Mouse (Mus musculus) embryonic stem cell, embryonic (primary cell): ENCODE measurements around the gene Gm10577.

Experiments used
- CTCF ChIA-PET, 4 experiments: fragments of 300-600 bp in 2 of 4; fragments of 350-600 bp in 2 of 4; sonication (Branson Sonifier 250); formaldehyde crosslinking; loops; one replicate each; lab custom pipeline; 2022; ENCODE audit warnings: inconsistent platforms in 2 of 4; lab: Charles Lee
- POLR2A ChIA-PET, 4 experiments: fragments of 300-600 bp in 2 of 4; fragments of 350-600 bp in 2 of 4; sonication (Branson Sonifier 250); formaldehyde crosslinking; loops; one replicate each; lab custom pipeline; 2022; ENCODE audit warnings: antibody characterized with exemption in 4 of 4, inconsistent platforms in 1 of 4; lab: Charles Lee

Gene Gm10577

DNA sequence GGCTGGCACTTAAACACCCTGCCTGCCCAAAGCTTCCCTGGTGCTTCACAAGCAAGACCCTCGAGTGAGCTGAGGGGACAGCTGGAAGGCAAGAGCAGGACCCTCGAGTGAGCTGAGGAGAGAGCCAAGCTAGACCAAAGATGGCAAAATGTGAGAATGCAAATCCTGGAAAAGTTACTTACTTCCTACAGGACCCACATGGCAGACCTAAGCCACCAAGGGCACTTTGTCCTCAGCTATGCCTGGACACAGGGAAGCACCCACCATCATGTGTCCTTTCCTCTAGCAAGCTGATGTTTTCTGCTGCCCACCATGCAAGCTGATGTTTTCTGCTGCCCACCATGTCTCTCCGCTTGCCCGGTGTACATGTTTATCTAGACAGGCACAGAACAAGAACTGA is at the start of gene Gm10577:
Gene Gm10577, minus strand, starts transcription at position 101 of the 400 bp plus-strand sequence.
- ChIA-PET POLR2A (no interaction called here), CTCF (interaction anchor here in 1 of 4 experiments (0.5 kb wide), 1 partner anchor 64 kb away, joined by 3 read pairs; no protein-coding TSS in a partner anchor)

DNA sequence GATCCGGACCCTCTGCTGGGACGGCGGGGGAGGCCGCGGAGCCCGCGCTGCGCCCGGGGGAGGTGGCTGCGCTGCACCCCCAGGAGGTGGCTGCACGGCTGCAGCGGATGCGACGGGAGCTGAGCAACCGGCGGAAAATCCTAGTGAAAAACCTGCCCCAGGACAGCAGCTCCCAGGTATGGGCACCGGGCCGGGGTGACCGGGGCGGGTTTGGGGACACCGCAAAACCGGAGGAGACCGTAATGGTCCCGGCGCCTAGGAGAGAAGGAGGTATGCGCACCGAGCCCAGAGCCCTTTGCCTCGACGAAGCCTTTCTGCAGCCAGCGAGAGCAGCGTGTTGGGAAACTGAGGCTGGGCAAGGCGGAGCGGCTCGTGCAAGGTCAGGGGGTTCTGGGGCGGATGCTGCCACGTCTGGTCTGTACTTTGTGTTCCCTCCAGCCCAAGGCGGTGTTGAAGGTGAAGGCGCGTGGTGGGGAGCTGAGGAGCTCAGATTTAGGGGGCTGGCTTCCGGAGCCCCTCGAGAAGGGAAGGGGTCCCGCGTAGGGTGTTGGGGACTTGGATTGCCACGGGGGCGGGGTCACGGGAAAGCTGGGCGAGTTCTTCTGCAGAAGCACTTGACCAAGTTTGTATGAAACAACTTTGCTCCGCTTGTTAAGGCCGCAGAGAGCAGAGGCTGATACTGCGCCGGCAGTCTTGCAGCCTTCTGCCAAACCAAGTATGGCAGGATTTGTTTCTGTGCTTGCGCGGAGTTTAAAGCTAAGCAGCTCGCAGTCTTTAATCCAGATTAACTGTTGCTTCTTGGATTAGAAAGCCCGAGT is 48.9 kb upstream of the Gm10577 start:
- ChIA-PET POLR2A (interaction anchor here in 3 of 4 experiments (0.6 to 1.4 kb wide), 5 partner anchors 11 to 291 kb away, joined by 3 to 6 read pairs (median 3); partner anchors contain the start of gene Jak1 (in 1 of the 3)), CTCF (interaction anchor here in 1 of 4 experiments (0.9 kb wide), 1 partner anchor 99 kb away, joined by 3 read pairs; no protein-coding TSS in a partner anchor)

DNA sequence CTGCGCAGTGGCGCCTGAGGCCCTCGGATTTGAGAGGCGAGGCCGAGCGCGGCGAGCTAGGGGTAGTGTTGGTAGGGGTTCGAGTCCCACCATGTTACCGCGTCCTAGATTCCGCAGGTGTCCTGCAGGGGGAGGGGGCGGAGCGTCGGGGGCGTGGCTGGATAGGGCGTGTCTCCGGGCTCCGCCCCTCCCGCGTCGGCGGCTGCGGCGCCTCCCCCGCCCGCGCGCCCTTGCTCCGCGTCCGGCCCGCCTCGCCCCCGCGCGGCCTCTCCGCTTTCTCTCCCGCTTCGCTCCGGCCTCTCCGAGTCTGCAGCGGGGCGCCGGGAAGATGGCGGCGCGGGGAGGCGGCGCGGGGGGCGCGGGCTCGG is 48.3 kb upstream of the Gm10577 start, which contains the start of gene Raver2:
Gene Raver2, plus strand, starts transcription at position 198 of the 368 bp plus-strand sequence.
- CTCF ChIA-PET, result interaction anchor here in 1 of 4 experiments (0.9 kb wide), 1 partner anchor 99 kb away, joined by 3 read pairs; no protein-coding TSS in a partner anchor
- POLR2A ChIA-PET, result interaction anchor here in 2 of 4 experiments (0.6 to 1.4 kb wide), 3 partner anchors 28 to 290 kb away, joined by 3 read pairs; no protein-coding TSS in a partner anchor

DNA sequence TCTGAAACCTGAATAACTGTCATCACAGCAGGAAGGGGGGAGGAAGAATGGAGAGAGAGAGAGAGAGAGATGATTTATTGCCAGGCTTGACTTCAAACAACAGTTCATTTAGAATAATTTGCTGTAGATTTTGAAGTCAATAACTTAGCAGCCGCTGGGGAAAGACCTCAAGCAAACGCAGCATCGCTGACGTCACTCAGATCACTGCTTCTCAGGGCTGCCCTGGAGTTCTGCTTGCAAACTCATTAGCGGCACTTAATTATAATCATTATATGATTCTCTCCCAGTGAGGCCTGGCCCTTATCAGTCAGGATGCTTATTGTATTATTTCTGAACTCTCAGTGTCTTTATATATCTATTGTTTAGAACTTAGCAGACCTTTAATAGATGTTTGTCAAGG is 45.9 kb upstream of the Gm10577 start:
- POLR2A ChIA-PET, result no interaction called here
- CTCF ChIA-PET, result interaction anchor here in 2 of 4 experiments (0.7 kb wide), 2 partner anchors 98 to 272 kb away, joined by 4 to 5 read pairs; no protein-coding TSS in a partner anchor

DNA sequence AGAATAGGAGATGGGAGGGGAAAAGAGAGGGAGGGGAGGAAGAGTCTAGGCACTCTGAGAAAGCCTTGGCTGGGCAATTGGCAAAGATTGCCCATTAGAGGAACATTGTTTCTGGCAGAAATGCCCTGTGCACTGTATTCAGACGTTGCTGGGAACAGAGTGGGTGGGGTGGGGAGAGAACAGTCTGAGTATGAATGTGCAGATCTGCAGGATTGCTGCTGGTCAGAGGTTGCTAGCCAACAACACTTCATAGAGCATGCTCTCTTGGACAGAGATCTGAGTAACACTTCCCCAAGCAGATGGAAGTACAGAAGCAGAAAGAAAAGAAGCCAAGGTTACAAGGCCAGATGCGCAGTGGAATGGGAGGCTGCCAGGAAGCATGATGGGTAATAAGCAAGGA is 41.6 kb upstream of the Gm10577 start:
- ChIA-PET POLR2A (no interaction called here), CTCF (no interaction called here)

DNA sequence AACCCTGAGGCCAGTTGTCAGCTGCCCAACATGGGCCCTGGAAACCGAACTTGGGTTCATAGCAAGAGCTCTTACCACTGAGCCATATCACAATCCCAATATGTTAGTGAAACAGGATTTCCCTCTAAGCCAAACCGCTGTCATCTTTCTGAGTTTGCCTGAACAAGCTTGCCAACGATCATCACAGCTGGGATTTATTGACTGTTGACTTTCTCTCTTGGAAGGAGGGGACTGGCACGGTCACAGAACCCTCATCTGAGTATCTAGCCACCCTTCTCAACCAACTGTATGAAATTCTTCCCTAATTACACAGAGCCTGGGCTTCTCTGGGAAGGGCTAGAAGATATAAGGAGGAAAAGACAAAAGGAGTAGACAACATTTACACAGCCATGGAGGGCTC is 26.1 kb upstream of the Gm10577 start:
- POLR2A ChIA-PET, result interaction anchor here in 1 of 4 experiments (0.7 kb wide), 1 partner anchor 310 kb away, joined by 3 read pairs; no protein-coding TSS in a partner anchor
- CTCF ChIA-PET, result interaction anchor here in 2 of 4 experiments (0.8 kb wide), 2 partner anchors 287 to 1294 kb away, joined by 3 to 5 read pairs; no protein-coding TSS in a partner anchor

DNA sequence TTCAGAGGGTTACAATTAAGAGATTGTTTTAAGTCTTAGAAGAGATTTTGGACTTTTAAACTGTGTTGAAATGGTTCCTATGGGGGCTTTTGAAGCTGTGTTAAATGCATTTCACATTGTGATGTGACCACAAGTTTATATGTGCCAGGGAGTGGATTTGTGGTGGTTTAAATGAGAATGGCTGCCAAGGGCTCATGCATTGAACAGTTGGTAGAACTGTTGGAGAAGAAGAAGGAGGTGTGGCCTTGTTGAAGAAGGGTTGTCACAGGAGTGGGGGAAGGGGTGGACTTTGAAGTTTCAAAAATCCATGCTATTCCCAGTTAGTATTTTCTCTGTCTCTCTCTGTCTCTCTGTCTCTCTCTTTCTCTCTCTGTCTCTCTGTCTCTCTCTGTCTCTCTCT is 23.7 kb upstream of the Gm10577 start:
- ChIA-PET POLR2A (no interaction called here), CTCF (no interaction called here)

DNA sequence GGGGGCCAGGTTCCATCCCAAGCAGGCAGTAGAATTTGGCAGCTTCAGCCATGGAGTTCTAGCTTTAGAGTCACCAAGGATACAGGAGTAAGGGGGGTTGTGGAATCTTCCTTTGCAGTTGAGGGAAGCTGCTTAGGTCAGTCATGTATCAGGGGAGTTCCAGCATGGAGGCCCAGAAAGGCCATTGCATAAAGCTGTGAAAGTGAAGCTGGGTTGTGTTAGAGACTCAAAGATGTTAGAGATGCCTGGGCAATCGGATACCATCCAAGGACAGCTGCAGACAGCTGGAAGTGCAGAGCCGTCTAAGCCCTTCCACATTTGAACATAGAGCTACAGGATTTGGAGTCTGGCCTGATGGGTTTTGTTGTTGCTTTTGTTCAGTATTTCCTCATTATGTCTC is 23.2 kb upstream of the Gm10577 start:
- POLR2A ChIA-PET, result no interaction called here
- CTCF ChIA-PET, result no interaction called here

DNA sequence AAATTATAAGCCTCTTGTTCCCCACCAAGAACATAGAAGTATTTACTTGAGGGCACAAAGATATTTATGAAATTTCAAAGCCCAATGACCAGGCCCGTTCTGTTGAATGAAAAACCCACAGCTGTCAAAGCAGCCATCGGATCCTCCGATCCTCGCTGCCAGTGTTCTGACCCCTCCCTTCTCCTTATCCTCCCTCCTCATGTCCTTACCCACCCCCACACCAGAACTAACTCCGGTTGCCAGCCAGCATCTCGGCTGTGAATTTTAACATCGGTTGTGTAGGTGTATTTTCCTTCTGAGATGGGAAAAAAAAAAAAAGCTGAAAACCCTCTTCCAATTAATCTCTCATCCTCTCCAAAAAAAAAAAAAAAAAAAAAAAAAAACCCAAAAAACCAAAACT is 16.7 kb upstream of the Gm10577 start:
- POLR2A ChIA-PET, result interaction anchor here in 1 of 4 experiments (0.7 kb wide), 1 partner anchor 11 kb away, joined by 4 read pairs; no protein-coding TSS in a partner anchor
- CTCF ChIA-PET, result no interaction called here

DNA sequence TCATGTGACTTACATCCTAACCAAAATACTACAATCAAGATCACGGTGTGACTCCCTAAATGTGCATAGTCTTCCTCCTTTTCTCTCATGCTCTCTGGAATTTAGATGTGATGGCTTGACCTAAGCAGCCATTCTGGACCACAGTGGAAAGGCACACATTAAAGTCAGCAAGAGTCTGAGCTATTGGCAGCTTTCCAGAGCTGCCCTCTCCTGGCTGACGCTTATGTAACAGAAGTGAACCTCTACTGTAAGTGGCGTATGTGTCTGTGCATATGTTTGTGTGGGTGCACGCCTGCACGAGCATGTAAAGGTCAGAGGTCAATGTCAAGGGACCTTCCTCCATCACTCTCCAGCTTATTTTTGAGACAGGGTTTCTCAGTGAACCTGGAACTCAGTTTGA is 14.6 kb upstream of the Gm10577 start:
- ChIA-PET CTCF (no interaction called here), POLR2A (no interaction called here)

DNA sequence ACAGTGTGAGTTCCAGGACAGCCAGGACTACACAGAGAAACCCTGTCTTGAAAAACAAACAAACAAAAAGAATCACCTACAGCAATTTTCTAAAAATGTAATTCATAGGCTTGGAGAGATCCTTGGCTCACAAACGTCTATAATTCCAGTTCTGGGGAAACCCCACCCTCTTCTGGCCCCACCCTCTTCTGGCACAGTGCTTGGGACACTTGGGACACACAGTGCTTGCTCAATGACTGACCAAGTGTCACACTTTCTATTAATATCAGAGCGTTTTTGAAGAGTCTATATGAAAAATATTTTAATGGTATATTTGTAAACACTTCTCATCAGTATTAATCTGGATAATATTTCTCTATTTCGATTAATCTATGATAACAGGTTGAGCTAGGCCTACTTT is 12.6 kb upstream of the Gm10577 start:
- ChIA-PET CTCF (no interaction called here), POLR2A (no interaction called here)

DNA sequence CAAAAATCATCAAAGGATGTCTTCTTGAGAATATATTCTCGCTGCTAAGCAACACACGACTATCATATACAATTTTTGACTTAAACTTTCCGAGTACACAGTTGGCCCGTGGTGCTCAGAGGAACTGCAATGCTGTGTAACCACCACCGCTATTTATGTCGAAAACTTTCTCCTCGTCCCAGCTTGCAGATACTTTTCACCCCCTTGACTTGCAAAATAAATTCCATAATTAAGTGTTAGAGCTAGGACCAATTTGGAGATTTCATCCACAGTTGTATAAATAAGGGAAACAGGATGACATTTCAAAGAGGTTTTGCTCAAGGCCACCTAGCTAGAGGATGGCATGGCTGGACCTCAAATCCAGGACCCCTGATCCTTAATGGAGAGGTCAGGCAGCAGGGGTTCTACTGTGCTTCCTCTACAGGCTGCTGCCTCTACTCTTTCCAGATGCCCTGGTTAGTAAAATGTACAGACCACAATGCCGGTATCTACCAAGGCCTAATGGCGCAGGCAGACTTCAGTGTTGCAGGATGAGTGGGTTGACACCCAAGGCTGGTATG is 7.4 kb upstream of the Gm10577 start:
- ChIA-PET CTCF (no interaction called here), POLR2A (interaction anchor here in 1 of 4 experiments (0.6 kb wide), 1 partner anchor 13 kb away, joined by 7 read pairs; no protein-coding TSS in a partner anchor)

DNA sequence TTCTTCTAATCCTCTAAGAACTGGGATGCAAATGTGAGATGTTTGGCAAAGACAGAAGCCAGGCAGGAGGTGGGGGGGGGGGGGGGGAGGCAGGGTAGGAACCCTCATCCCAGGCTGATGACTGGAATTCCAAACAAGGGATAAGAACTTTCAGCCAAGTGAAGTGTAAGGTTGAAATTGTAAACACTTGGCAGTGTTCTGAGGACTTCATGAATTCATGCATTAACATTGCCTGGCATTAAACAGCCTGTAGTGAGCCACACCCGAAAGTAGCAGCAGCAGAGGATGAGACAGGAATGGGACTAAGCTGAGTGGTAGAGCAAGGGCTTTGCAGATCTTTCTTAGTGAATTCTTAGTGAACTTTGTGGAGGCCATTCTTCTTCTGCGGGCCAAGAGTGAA is 6.5 kb upstream of the Gm10577 start:
- POLR2A ChIA-PET, result no interaction called here

DNA sequence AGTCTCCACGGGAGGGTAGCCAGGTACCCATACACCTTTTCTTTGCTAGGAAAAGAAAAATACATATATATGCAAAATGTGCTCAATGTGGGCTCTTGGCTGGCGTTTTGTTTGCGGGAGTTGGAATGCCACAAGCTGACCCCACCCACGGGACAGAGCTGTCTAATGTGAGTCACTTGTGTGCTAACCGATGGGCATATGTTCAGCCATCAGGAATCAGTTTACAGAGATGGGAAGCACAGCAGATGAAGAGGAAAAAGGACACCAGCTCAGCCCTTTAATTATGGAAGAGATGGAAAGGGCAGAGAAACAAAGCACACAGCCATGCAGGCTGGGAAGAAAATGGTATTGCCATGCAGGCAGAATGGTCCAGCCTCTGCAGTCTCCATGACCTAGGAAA is 6.1 kb upstream of the Gm10577 start:
- ChIA-PET POLR2A (no interaction called here), CTCF (no interaction called here)

More for the DNA sequence above, 6.5 kb upstream of the Gm10577 start:
- CTCF ChIA-PET, result no interaction called here

DNA sequence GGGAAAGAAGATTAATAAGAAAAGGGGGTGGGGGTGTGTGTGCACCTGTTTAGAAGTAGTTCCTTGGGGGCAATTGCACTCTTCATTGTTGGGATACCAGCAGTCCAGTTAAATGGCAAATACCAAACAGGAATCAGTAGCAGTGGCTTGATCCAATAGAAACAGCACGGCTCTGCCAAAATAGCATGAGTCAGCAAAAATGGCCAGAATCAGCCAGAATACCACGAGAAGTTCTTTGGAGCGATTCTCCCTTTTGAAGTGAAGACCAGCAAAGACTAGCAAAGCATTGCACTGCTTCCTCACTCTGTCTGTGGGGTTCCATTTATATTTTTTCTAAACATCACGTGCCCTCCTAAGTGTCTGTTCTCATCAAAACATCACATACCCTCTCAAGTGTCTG is 2.7 kb downstream of the Gm10577 start:
- CTCF ChIA-PET, result no interaction called here
- POLR2A ChIA-PET, result no interaction called here

DNA sequence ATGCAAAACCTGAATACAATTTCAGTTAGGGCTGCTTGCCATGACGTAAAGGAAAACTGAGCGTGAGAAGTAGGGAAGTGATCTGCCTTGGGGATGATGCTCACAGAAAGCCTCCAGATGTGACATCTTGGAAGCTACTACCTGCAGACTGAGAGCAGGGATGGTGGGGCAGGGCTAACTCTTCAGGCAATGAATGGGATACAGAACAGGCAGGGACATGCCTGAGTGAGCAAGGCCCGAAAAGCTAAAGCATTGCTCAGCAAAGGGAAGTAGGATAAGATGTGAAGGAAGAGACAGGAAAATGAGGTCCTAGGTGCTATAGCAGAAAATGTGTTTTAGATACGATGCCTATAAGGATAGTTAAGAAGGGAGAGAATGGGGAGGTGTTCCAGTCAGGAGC is 11.4 kb downstream of the Gm10577 start:
- ChIA-PET POLR2A (interaction anchor here in 1 of 4 experiments (0.5 kb wide), 1 partner anchor 69 kb away, joined by 3 read pairs; no protein-coding TSS in a partner anchor), CTCF (interaction anchor here in 1 of 4 experiments (0.7 kb wide), 1 partner anchor 409 kb away, joined by 3 read pairs; no protein-coding TSS in a partner anchor)

DNA sequence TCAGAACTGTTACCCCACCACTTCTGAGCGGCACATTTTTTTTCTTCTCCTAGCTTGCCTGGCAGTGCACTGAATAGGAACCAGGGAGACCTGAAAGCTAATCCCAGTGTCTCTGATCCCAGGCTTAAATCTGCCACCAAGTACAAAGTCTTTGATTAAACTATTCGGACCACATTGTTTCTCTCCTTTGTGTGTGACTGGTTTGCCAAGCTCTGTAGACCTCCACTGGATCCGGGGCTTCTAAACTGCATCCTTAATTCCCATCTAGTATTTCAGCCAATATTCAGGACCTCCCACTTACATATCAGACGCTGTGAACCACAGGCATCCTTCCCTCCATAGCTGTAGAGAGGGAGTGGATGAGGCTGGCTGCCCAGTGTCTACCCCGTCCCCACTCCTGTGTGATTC is 12.1 kb downstream of the Gm10577 start:
- CTCF ChIA-PET, result no interaction called here
- POLR2A ChIA-PET, result no interaction called here

DNA sequence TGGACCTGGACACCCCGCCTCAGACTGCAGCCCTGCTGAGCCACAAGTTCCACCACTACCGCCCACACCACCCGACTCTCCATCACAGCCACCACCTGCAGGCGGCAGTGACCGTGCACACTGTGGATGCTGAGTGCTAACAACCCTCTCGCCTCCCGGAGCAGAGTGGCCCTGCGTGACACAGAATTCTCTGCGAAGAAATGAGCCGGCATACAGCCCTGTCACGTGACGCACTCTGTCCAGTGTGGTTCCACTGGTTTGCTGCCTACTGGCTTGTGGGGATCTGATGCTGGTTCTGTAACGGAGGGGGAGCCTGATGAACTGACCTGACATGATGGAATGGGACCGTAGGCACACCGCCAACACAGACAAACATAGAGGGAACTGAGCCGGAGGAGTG is 17.5 kb downstream of the Gm10577 start:
- ChIA-PET CTCF (no interaction called here), POLR2A (no interaction called here)

DNA sequence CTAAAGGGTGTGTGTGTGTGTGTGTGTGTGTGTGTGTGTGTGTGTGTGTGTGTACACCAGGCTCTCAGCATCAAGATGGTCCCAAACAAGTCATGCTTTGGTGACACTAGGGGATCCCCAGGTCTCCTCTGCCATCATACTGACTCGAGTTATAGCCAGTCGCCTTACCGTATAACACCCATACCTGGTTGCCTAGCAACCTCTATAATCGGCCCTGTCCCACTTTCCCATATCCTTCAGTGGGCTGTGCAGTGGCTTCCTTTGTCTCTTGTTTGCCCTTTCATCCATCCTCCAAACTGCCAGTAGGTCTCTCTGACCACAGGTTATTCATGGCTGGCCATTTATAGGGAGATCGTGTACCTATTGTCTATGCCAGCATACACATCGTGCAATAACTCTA is 19.4 kb downstream of the Gm10577 start:
- ChIA-PET CTCF (no interaction called here), POLR2A (no interaction called here)

DNA sequence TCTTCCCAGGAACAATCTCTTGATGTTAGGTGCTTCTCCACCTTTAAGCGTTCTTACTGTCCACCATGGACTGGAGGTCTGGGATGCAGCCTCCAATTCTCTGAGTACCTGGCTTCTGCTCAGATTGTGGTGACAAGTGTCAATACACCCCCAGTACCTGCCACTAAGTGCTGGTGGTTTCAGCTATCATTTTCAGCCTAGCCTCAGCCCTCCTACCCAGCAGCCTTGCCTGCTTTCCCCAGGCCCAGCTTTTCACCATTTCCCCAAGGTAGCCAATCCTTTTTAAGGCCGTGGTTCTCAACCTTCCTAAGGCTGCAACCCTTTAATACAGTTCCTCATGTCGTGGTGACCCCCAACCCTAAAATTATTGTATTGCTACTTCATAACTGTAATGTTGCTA is 19.9 kb downstream of the Gm10577 start:
- ChIA-PET POLR2A (no interaction called here), CTCF (no interaction called here)
